Mouse (Mus musculus): Measurements from ENCODE around the gene Itga5.

DNA sequence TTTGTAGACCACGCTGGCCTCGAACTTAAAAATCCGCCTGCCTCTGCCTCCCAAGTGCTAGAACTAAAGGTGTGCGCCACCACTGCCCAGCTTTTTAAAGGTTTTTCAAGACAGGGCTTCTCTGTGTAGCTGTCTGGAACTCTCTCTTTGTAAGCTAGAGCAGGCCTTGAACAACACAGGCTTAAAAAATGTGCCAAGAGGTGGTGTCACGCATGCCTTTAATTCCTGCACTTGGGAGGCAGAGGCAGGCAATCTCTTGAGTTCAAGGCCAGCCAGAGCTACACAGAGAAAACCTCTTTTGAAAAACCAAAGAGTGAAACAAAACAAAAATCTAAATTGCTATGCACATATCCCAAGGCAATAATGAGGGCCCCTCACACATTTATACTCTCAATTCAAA is 34.8 kb upstream of the Itga5 start:
- no peak for TF ChIP-seq HCFC1 (IDR thresholded peaks at IDR 0.05; ENCODE audit: borderline replicate concordance, insufficient read depth, low read length)
- no peak for TF ChIP-seq ZC3H11A (IDR thresholded peaks at IDR 0.05; ENCODE audit: borderline replicate concordance, low read depth, low read length)
